10 mouse cellular contexts compared by ENCODE assay signal in the genomic region with DNA sequence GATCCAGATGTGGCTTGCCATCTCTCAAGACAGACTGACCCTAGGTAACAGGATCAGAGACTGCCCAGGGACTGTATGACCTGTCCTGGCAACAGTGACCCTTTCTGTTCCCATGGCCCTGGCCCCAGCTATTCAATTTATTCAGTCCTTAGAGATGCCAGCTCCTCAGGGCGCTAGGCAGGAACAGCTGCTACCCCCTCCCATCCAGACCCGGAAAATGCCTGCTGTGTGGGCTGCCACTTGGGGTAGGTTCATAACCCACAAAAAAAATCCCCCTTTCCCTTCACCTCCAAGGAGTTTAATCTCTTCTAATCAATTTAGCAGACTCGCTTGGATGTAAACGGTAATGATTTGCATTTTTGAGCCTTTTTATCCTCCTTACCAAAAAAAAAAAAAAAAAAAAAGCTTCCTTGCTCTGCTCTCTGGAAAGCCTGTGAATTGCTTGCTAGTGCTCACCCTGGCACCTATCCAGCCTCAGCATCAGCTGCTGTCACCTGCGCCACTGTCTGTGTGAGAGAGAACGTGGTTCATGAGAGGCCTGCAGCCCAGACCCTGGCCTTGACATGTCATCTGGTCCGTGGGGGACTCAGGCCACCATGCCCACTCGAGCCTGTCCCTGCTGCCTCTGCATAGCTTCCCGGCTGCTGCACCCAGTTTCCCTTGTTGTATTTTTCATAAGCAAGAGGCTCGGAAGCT. TPM values are rescaled to one million over a fixed set of nuclear protein-coding genes. Genes with fewer than 3 reads are reported as not detected.
A peak's percentile ranks its signal among the peaks of the same experiment; 100 is the strongest.
DNase-seq lines count a peak whose midpoint lies in the region; ATAC-seq and TF ChIP-seq lines count a peak whose summit lies in the region.
"Had no signal": no experiment of that assay in that cellular context is flagged by ENCODE, and none has a peak within 500 bp of the region (broad histone marks: within the 10 kb centered on the region; RNA-seq: fewer than 3 reads in every experiment).

No protein-coding gene starts in this region.

- no peak overlapping the region for H3K4me2 ChIP-seq in liver, postnatal 0 days (ENCODE audit: low read depth, low read length)
- no peak overlapping the region for H3K4me2 ChIP-seq in liver, embryonic 11.5 days
- 0 out of 2 replicates have a peak overlapping the region, but pooled peaks have one; percentile 6 for H3K4me2 ChIP-seq in hindbrain, embryonic 14.5 days (replicated peaks)
- no peak overlapping the region; the same call in 1 of the 2 replicates for H3K4me2 ChIP-seq in neural tube, embryonic 14.5 days (ENCODE audit: low read depth, low read length)
- H3K4me2 ChIP-seq: heart, embryonic 11.5 days had no signal

- 54% methylated on average over 10 of the region's 10 CpGs for WGBS in liver, postnatal 0 days (ENCODE audit: insufficient replicate concordance)
- WGBS in liver, embryonic 11.5 days: 52% methylated on average over 10 of the region's 10 CpGs
- WGBS in hindbrain, embryonic 14.5 days: 6% methylated on average over 10 of the region's 10 CpGs
- 15% methylated on average over 10 of the region's 10 CpGs for WGBS in neural tube, embryonic 14.5 days

- H3K9ac ChIP-seq in liver, postnatal 0 days (replicated peaks): no peak overlapping the region
- no peak overlapping the region for H3K9ac ChIP-seq in liver, embryonic 11.5 days (ENCODE audit: low read depth, low read length)
- H3K9ac ChIP-seq in hindbrain, embryonic 14.5 days: peak overlapping the region; percentile 20; the same call in 1 of the 2 replicates
- peak overlapping the region; percentile 7; the same call in 1 of the 2 replicates for H3K9ac ChIP-seq in neural tube, embryonic 14.5 days (replicated peaks; ENCODE audit: low read depth, low read length)

- TF ChIP-seq EP300 in liver, postnatal 0 days (IDR thresholded peaks at IDR 0.05; ENCODE audit: low read depth): no peak

- no peak for TF ChIP-seq CTCF in liver, postnatal 0 days (IDR thresholded peaks at IDR 0.05; ENCODE audit: low read depth)

- H3K27ac ChIP-seq in liver, postnatal 0 days (ENCODE audit: low read depth): peak overlapping the region; percentile 24; the same call in 1 of the 2 replicates
- no peak overlapping the region for H3K27ac ChIP-seq in liver, embryonic 11.5 days (ENCODE audit: low read depth, low read length)
- peak overlapping the region; percentile 66 for H3K27ac ChIP-seq in hindbrain, embryonic 14.5 days
- H3K27ac ChIP-seq in neural tube, embryonic 14.5 days (ENCODE audit: low read depth, low read length): peak overlapping the region; percentile 64

- ATAC-seq in liver, postnatal 0 days: no peak
- ATAC-seq in liver, embryonic 11.5 days (replicated peaks; ENCODE audit: low FRiP score): no peak
- peak; percentile 22; the same call in 1 of the 2 replicates for ATAC-seq in hindbrain, embryonic 14.5 days (ENCODE audit: low FRiP score)
- ATAC-seq in neural tube, embryonic 14.5 days (ENCODE audit: low read depth): peak; percentile 49

- peak; percentile 49 to 62 for DNase-seq in frontal cortex, postnatal 36 days (ENCODE audit: low spot score in 2 of 2)
- DNase-seq in frontal cortex, postnatal 10 days (ENCODE audit: low spot score in 2 of 2): no peak
- no peak for DNase-seq in liver, postnatal 0 days
- no peak for DNase-seq in liver, embryonic 11.5 days (ENCODE audit: low spot score)
- DNase-seq in hindbrain, embryonic 14.5 days (ENCODE audit: low spot score): no peak
- DNase-seq in adrenal gland, adult 8-10 months: no peak
- DNase-seq in B cell, adult 2 months: no peak

- 0 out of 2 replicates have a peak, but pooled peaks cover 3% of the 10 kb centered on the region for H3K27me3 ChIP-seq in liver, postnatal 0 days (ENCODE audit: insufficient read depth, low read length)
- peaks cover 42% of the 10 kb centered on the region for H3K27me3 ChIP-seq in liver, embryonic 11.5 days (replicated peaks; ENCODE audit: control insufficient read depth, insufficient read depth, low read length)
- peaks cover 2% of the 10 kb centered on the region; the same call in 1 of the 2 replicates for H3K27me3 ChIP-seq in hindbrain, embryonic 14.5 days (ENCODE audit: control insufficient read depth, insufficient read depth, low read length)
- no peaks in the 10 kb centered on the region; the same call in 1 of the 2 replicates for H3K27me3 ChIP-seq in neural tube, embryonic 14.5 days (ENCODE audit: control insufficient read depth, insufficient read depth, low read length)

- no peaks in the 10 kb centered on the region for H3K36me3 ChIP-seq in liver, postnatal 0 days (replicated peaks; ENCODE audit: insufficient read depth, low read length)
- no peaks in the 10 kb centered on the region for H3K36me3 ChIP-seq in liver, embryonic 11.5 days (ENCODE audit: control insufficient read depth, insufficient read depth, low read length)
- H3K36me3 ChIP-seq in hindbrain, embryonic 14.5 days (replicated peaks; ENCODE audit: control insufficient read depth, insufficient read depth): no peaks in the 10 kb centered on the region
- no peaks in the 10 kb centered on the region for H3K36me3 ChIP-seq in neural tube, embryonic 14.5 days (ENCODE audit: control insufficient read depth, insufficient read depth, low read length)

- no peak overlapping the region for H3K4me3 ChIP-seq in liver, postnatal 0 days (ENCODE audit: low read depth, low read length)
- no peak overlapping the region for H3K4me3 ChIP-seq in liver, embryonic 11.5 days (ENCODE audit: low read depth, low read length)
- no peak overlapping the region for H3K4me3 ChIP-seq in hindbrain, embryonic 14.5 days (replicated peaks; ENCODE audit: low read length)
- H3K4me3 ChIP-seq in neural tube, embryonic 14.5 days (ENCODE audit: low read depth, low read length): no peak overlapping the region

- no peaks in the 10 kb centered on the region for H3K9me3 ChIP-seq in liver, postnatal 0 days (ENCODE audit: low read length)
- H3K9me3 ChIP-seq in liver, embryonic 11.5 days (ENCODE audit: control insufficient read depth, low read length): no peaks in the 10 kb centered on the region
- no peaks in the 10 kb centered on the region for H3K9me3 ChIP-seq in hindbrain, embryonic 14.5 days (ENCODE audit: control insufficient read depth, low read length)
- H3K9me3 ChIP-seq in neural tube, embryonic 14.5 days (ENCODE audit: control insufficient read depth, low read length): no peaks in the 10 kb centered on the region

- 0 out of 2 replicates have a peak, but pooled peaks cover 2% of the 10 kb centered on the region for H3K4me1 ChIP-seq in liver, postnatal 0 days (ENCODE audit: insufficient read depth)
- no peaks in the 10 kb centered on the region for H3K4me1 ChIP-seq in liver, embryonic 11.5 days (replicated peaks; ENCODE audit: control insufficient read depth, insufficient read depth, low read length)
- H3K4me1 ChIP-seq in hindbrain, embryonic 14.5 days (replicated peaks; ENCODE audit: control insufficient read depth, insufficient read depth, low read length): peaks cover 69% of the 10 kb centered on the region
- H3K4me1 ChIP-seq in neural tube, embryonic 14.5 days (ENCODE audit: control insufficient read depth, insufficient read depth, low read length): peaks cover 30% of the 10 kb centered on the region

RNA-seq across cellular contexts. Expression of a gene that starts 15.0 kb away (rescaled TPM):
- 0.12 and 0.21 TPM in 2 replicates for polyA plus RNA-seq in liver, postnatal 0 days (2015; fragmentation: Nextera tagmentation; extraction: Ambion mirVana)
- 0.60 and 0.64 TPM in 2 replicates for polyA plus RNA-seq in liver, embryonic 11.5 days (2014; fragmentation: Nextera tagmentation; extraction: Ambion mirVana)
- 8.7 and 9.5 TPM in 2 replicates for polyA plus RNA-seq in hindbrain, embryonic 14.5 days (2014; fragmentation: Nextera tagmentation; extraction: Ambion mirVana)
- polyA plus RNA-seq in neural tube, embryonic 14.5 days (2014; fragmentation: Nextera tagmentation; extraction: Ambion mirVana): 11.0 and 13.3 TPM in 2 replicates
- 10 to 100 TPM in 2 of 4 experiments, 1 to 10 TPM in 2; 2.9 to 27.5 (median 14.8) TPM for total RNA-seq in adrenal gland, adult 8-10 months (2022)
- total RNA-seq: megakaryocyte-erythroid progenitor cell, adult 5-6 weeks had no signal

RNA-seq across cellular contexts. Expression of a gene that starts 33.9 kb away (rescaled TPM):
- 11.7 and 14.9 TPM in 2 replicates for polyA plus RNA-seq in liver, postnatal 0 days (2015; fragmentation: Nextera tagmentation; extraction: Ambion mirVana)
- polyA plus RNA-seq in liver, embryonic 11.5 days (2014; fragmentation: Nextera tagmentation; extraction: Ambion mirVana): 5.9 and 6.7 TPM in 2 replicates
- 5.2 and 6.9 TPM in 2 replicates for polyA plus RNA-seq in hindbrain, embryonic 14.5 days (2014; fragmentation: Nextera tagmentation; extraction: Ambion mirVana)
- polyA plus RNA-seq in neural tube, embryonic 14.5 days (2014; fragmentation: Nextera tagmentation; extraction: Ambion mirVana): 4.7 and 5.6 TPM in 2 replicates
- total RNA-seq in adrenal gland, adult 8-10 months (2022): 10 to 100 TPM; 27.7 to 64.8 (median 40.3) TPM

RNA-seq across cellular contexts. Expression of a gene that starts 50.8 kb away (rescaled TPM):
- 47.2 and 51.4 TPM in 2 replicates for polyA plus RNA-seq in liver, postnatal 0 days (2015; fragmentation: Nextera tagmentation; extraction: Ambion mirVana)
- 356 and 387 TPM in 2 replicates for polyA plus RNA-seq in liver, embryonic 11.5 days (2014; fragmentation: Nextera tagmentation; extraction: Ambion mirVana)
- 204 and 230 TPM in 2 replicates for polyA plus RNA-seq in hindbrain, embryonic 14.5 days (2014; fragmentation: Nextera tagmentation; extraction: Ambion mirVana)
- 207 and 215 TPM in 2 replicates for polyA plus RNA-seq in neural tube, embryonic 14.5 days (2014; fragmentation: Nextera tagmentation; extraction: Ambion mirVana)
- 100 to 1,000 TPM; 129 to 273 (median 162) TPM for total RNA-seq in adrenal gland, adult 8-10 months (2022)

Comparison
In these comparisons a context has a peak if more than half of its experiments do, and no peak if none do; other contexts are left out.
1. DNase-seq: peak in frontal cortex, postnatal 36 days (2 of 2); none in frontal cortex, postnatal 10 days (0 of 2), liver, postnatal 0 days (single experiment), liver, embryonic 11.5 days (single experiment), hindbrain, embryonic 14.5 days (single experiment), adrenal gland, adult 8-10 months (single experiment) and B cell, adult 2 months (0 of 2).
2. ATAC-seq: peak in hindbrain, embryonic 14.5 days (single experiment) and neural tube, embryonic 14.5 days (single experiment); none in liver, postnatal 0 days (single experiment) and liver, embryonic 11.5 days (single experiment).
3. H3K9ac ChIP-seq: peak in hindbrain, embryonic 14.5 days (single experiment) and neural tube, embryonic 14.5 days (single experiment); none in liver, postnatal 0 days (single experiment) and liver, embryonic 11.5 days (single experiment).